Mouse (Mus musculus): Measurements from ENCODE around the gene Coro2a. TPM values are rescaled to one million over a fixed set of nuclear protein-coding genes. Genes with fewer than 3 reads are reported as not detected.

Gene Coro2a
- polyA plus RNA-seq, 1 experiment = 36.0 TPM

GRCm38 (mm10) chr4:46617408-46617807 is 15.4 kb upstream of the Coro2a start:
- no peak for DNase-seq (ENCODE audit: low read depth in 1 of 2, low spot score in 2 of 2)
- TF ChIP-seq POLR2A (IDR thresholded peaks at IDR 0.05; ENCODE audit: low read depth, low read length) (no peak), CTCF (IDR thresholded peaks at IDR 0.05; ENCODE audit: extremely low read depth, insufficient read depth, insufficient read length, insufficient replicate concordance) (no peak)
- WGBS = 69% methylated on average over 6 of the region's 6 CpGs

GRCm38 (mm10) chr4:46614641-46615040 is 12.6 kb upstream of the Coro2a start:
- WGBS = 19% methylated on average over 9 of the region's 9 CpGs
- H3K27me3 ChIP-seq (ENCODE audit: control insufficient read depth, insufficient read depth, low read length) = no peaks in the 10 kb centered on the region
- H3K36me3 ChIP-seq (ENCODE audit: control insufficient read depth, insufficient read depth, low read length) = no peaks in the 10 kb centered on the region
- H3K27ac ChIP-seq (ENCODE audit: insufficient read depth, low read length) = no peak overlapping the region
- DNase-seq (ENCODE audit: low read depth in 1 of 2, low spot score in 2 of 2) = no peak
- TF ChIP-seq CTCF (IDR thresholded peaks at IDR 0.05; ENCODE audit: extremely low read depth, insufficient read depth, insufficient read length, insufficient replicate concordance) = no peak
- H3K4me3 ChIP-seq (ENCODE audit: extremely low read depth, insufficient read depth, insufficient read length) = no peak overlapping the region
- no peaks in the 10 kb centered on the region for H3K4me1 ChIP-seq (ENCODE audit: control insufficient read depth, insufficient read depth, insufficient read length)

More at GRCm38 (mm10) chr4:46617408-46617807, 15.4 kb upstream of the Coro2a start:
- Histone ChIP-seq H3K27me3 (ENCODE audit: control insufficient read depth, insufficient read depth, low read length) (no peaks in the 10 kb centered on the region), H3K4me1 (ENCODE audit: control insufficient read depth, insufficient read depth, insufficient read length) (no peaks in the 10 kb centered on the region), H3K4me3 (ENCODE audit: extremely low read depth, insufficient read depth, insufficient read length) (no peak overlapping the region), H3K27ac (ENCODE audit: insufficient read depth, low read length) (no peak overlapping the region), H3K36me3 (ENCODE audit: control insufficient read depth, insufficient read depth, low read length) (no peaks in the 10 kb centered on the region)

GRCm38 (mm10) chr4:46613618-46614017 is 11.6 kb upstream of the Coro2a start:
- H3K4me1 ChIP-seq (ENCODE audit: control insufficient read depth, insufficient read depth, insufficient read length) = no peaks in the 10 kb centered on the region
- no peak for DNase-seq (ENCODE audit: low read depth in 1 of 2, low spot score in 2 of 2)
- H3K27me3 ChIP-seq (ENCODE audit: control insufficient read depth, insufficient read depth, low read length) = no peaks in the 10 kb centered on the region
- H3K36me3 ChIP-seq (ENCODE audit: control insufficient read depth, insufficient read depth, low read length) = no peaks in the 10 kb centered on the region
- TF ChIP-seq CTCF (IDR thresholded peaks at IDR 0.05; ENCODE audit: extremely low read depth, insufficient read depth, insufficient read length, insufficient replicate concordance) = no peak
- H3K4me3 ChIP-seq (ENCODE audit: extremely low read depth, insufficient read depth, insufficient read length) = no peak overlapping the region
- no peak overlapping the region for H3K27ac ChIP-seq (ENCODE audit: insufficient read depth, low read length)
- 57% methylated on average over 12 of the region's 12 CpGs for WGBS

- WGBS = 4% methylated on average over 4 of the region's 4 CpGs
- Histone ChIP-seq H3K4me3 (ENCODE audit: extremely low read depth, insufficient read depth, insufficient read length) (no peak overlapping the region), H3K27me3 (ENCODE audit: control insufficient read depth, insufficient read depth, low read length) (no peaks in the 10 kb centered on the region), H3K4me1 (ENCODE audit: control insufficient read depth, insufficient read depth, insufficient read length) (no peaks in the 10 kb centered on the region), H3K27ac (ENCODE audit: insufficient read depth, low read length) (no peak overlapping the region), H3K36me3 (ENCODE audit: control insufficient read depth, insufficient read depth, low read length) (no peaks in the 10 kb centered on the region)
- TF ChIP-seq CTCF (IDR thresholded peaks at IDR 0.05; ENCODE audit: extremely low read depth, insufficient read depth, insufficient read length, insufficient replicate concordance) (peak; percentile 85; the same call in 1 of the 2 replicates), POLR2A (IDR thresholded peaks at IDR 0.05; ENCODE audit: low read depth, low read length) (no peak)
- peak; percentile 63 to 82 for DNase-seq (ENCODE audit: low read depth in 1 of 2, low spot score in 2 of 2)
Observed at GRCm38 (mm10) chr4:46611181-46611580, 9.2 kb upstream of the Coro2a start.

- H3K36me3 ChIP-seq (ENCODE audit: control insufficient read depth, insufficient read depth, low read length) = no peaks in the 10 kb centered on the region
- TF ChIP-seq CTCF (IDR thresholded peaks at IDR 0.05; ENCODE audit: extremely low read depth, insufficient read depth, insufficient read length, insufficient replicate concordance) = no peak
- H3K4me1 ChIP-seq (ENCODE audit: control insufficient read depth, insufficient read depth, insufficient read length) = no peaks in the 10 kb centered on the region
- WGBS = 77% methylated on average over 3 of the region's 3 CpGs
- DNase-seq (ENCODE audit: low read depth in 1 of 2, low spot score in 2 of 2) = no peak
- no peaks in the 10 kb centered on the region for H3K27me3 ChIP-seq (ENCODE audit: control insufficient read depth, insufficient read depth, low read length)
- no peak overlapping the region for H3K27ac ChIP-seq (ENCODE audit: insufficient read depth, low read length)
- H3K4me3 ChIP-seq (ENCODE audit: extremely low read depth, insufficient read depth, insufficient read length) = no peak overlapping the region
Observed at GRCm38 (mm10) chr4:46607601-46608000, 5.6 kb upstream of the Coro2a start.

GRCm38 (mm10) chr4:46605451-46605850 is 3.4 kb upstream of the Coro2a start:
- Histone ChIP-seq H3K36me3 (ENCODE audit: control insufficient read depth, insufficient read depth, low read length) (no peaks in the 10 kb centered on the region), H3K27me3 (ENCODE audit: control insufficient read depth, insufficient read depth, low read length) (peaks cover 2% of the 10 kb centered on the region; the same call in 1 of the 2 replicates), H3K4me1 (ENCODE audit: control insufficient read depth, insufficient read depth, insufficient read length) (no peaks in the 10 kb centered on the region; the same call in 1 of the 2 replicates), H3K4me3 (ENCODE audit: extremely low read depth, insufficient read depth, insufficient read length) (no peak overlapping the region), H3K27ac (ENCODE audit: insufficient read depth, low read length) (no peak overlapping the region)
- no peak for DNase-seq (ENCODE audit: low read depth in 1 of 2, low spot score in 2 of 2)
- WGBS = 93% methylated on average over 11 of the region's 11 CpGs
- TF ChIP-seq CTCF (IDR thresholded peaks at IDR 0.05; ENCODE audit: extremely low read depth, insufficient read depth, insufficient read length, insufficient replicate concordance) = no peak
- no peak for TF ChIP-seq POLR2A (IDR thresholded peaks at IDR 0.05; ENCODE audit: low read depth, low read length)

GRCm38 (mm10) chr4:46602704-46603103 is 702 bp upstream of the Coro2a start:
- no peak for DNase-seq (ENCODE audit: low read depth in 1 of 2, low spot score in 2 of 2)
- 46% methylated on average over 7 of the region's 7 CpGs for WGBS
- Histone ChIP-seq H3K27ac (ENCODE audit: insufficient read depth, low read length) (no peak overlapping the region), H3K36me3 (ENCODE audit: control insufficient read depth, insufficient read depth, low read length) (no peaks in the 10 kb centered on the region), H3K4me1 (ENCODE audit: control insufficient read depth, insufficient read depth, insufficient read length) (peaks cover 15% of the 10 kb centered on the region; the same call in 1 of the 2 replicates), H3K4me3 (ENCODE audit: extremely low read depth, insufficient read depth, insufficient read length) (no peak overlapping the region), H3K27me3 (ENCODE audit: control insufficient read depth, insufficient read depth, low read length) (peaks cover 2% of the 10 kb centered on the region; the same call in 1 of the 2 replicates)
- TF ChIP-seq POLR2A (IDR thresholded peaks at IDR 0.05; ENCODE audit: low read depth, low read length) (no peak), CTCF (IDR thresholded peaks at IDR 0.05; ENCODE audit: extremely low read depth, insufficient read depth, insufficient read length, insufficient replicate concordance) (no peak)
